Mouse (Mus musculus) adrenal gland, adult 18-20 months (tissue): ENCODE measurements around the gene Hist1h2bp. TPM values are rescaled to one million over a fixed set of nuclear protein-coding genes. Genes with fewer than 3 reads are reported as not detected.
"Not testable (repeated sequence)": the region's sequence is repeated elsewhere in the genome, so short reads cannot be mapped to it uniquely, and the experiment has no call there.

Source experiments
- DNase-seq, 2 experiments: peaks; one replicate each; pipeline ENCODE4 v3.0.0; 2021 to 2022; ENCODE audit warnings: low spot score in 2 of 2
- total RNA-seq, 2 experiments: library from RNA; stranded (reverse); gene quantifications; 1 replicate in 1 of 2; 2 replicates in 1 of 2; pipeline ENCODE4 v1.2.3; 2021

The Hist1h2bp gene
- total RNA-seq, 2 experiments from 2014 or later: 5.8 to 8.9 TPM

- DNase-seq: not testable (repeated sequence)
These were observed 4.7 kb upstream of the Hist1h2bp start for GRCm38 (mm10) chr13:21782361-21783254.

- DNase-seq: peak in 1 of 2 experiments; percentile 45
These were observed 4.0 kb upstream of the Hist1h2bp start, which contains the start of gene Hist1h3i for GRCm38 (mm10) chr13:21783255-21783617. Gene Hist1h3i, minus strand, starts transcription at chr13:21783370.

- DNase-seq: no peak
These were observed 3.5 kb upstream of the Hist1h2bp start for GRCm38 (mm10) chr13:21783734-21784161.

- DNase-seq: no peak
These were observed 3.0 kb upstream of the Hist1h2bp start for GRCm38 (mm10) chr13:21784311-21784710.

- DNase-seq: no peak
These were observed 917 bp upstream of the Hist1h2bp start for GRCm38 (mm10) chr13:21786189-21786898.

- no peak for DNase-seq
These were observed 716 bp downstream of the Hist1h2bp start for GRCm38 (mm10) chr13:21787760-21788593.

- no peak for DNase-seq
These were observed 2.7 kb downstream of the Hist1h2bp start for GRCm38 (mm10) chr13:21789925-21790324.

- DNase-seq: no peak
These were observed 3.5 kb downstream of the Hist1h2bp start for GRCm38 (mm10) chr13:21790601-21791283.

GRCm38 (mm10) chr13:21795584-21795983 lies 8.3 kb downstream of the Hist1h2bp start:
- DNase-seq: no peak

- DNase-seq: not testable (repeated sequence)
These were observed 9.9 kb downstream of the Hist1h2bp start for GRCm38 (mm10) chr13:21797163-21797562.

GRCm38 (mm10) chr13:21803058-21803457 lies 15.8 kb downstream of the Hist1h2bp start:
- DNase-seq: not testable (repeated sequence)

GRCm38 (mm10) chr13:21810073-21810472 lies 22.8 kb downstream of the Hist1h2bp start, which contains the start of the genes Hist1h2bq and Hist1h2ao:
Gene Hist1h2bq, minus strand, starts transcription at chr13:21810197.
Gene Hist1h2ao, plus strand, starts transcription at chr13:21810465.
- not testable (repeated sequence) for DNase-seq

GRCm38 (mm10) chr13:21811074-21811473 lies 23.8 kb downstream of the Hist1h2bp start:
- DNase-seq: not testable (repeated sequence)

GRCm38 (mm10) chr13:21811539-21811938 lies 24.3 kb downstream of the Hist1h2bp start, which contains the start of gene Hist1h4m:
Gene Hist1h4m, plus strand, starts transcription at chr13:21811746.
- peak in 1 of 2 experiments; percentile 42 for DNase-seq

GRCm38 (mm10) chr13:21812092-21812491 lies 24.8 kb downstream of the Hist1h2bp start:
- DNase-seq: not testable (repeated sequence)

GRCm38 (mm10) chr13:21820082-21820890 lies 33.0 kb downstream of the Hist1h2bp start:
- DNase-seq: not testable (repeated sequence)

GRCm38 (mm10) chr13:21828511-21828910 lies 41.2 kb downstream of the Hist1h2bp start:
- DNase-seq: no peak

GRCm38 (mm10) chr13:21830344-21830743 lies 43.1 kb downstream of the Hist1h2bp start:
- no peak for DNase-seq
